Mouse (Mus musculus) liver, adult (tissue): ENCODE measurements around the gene Tinf2.

Experiments used
- GATA4 ChIP-seq: IDR thresholded peaks from 2 replicates; pipeline ENCODE4 v1.6.1; 2014; ENCODE audit warnings: mild to moderate bottlenecking, low read length; ENCODE audit not compliant: insufficient replicate concordance

Tinf2 gene

GRCm38 (mm10) chr14:55713729-55714122, 32.1 kb upstream of the Tinf2 start, which contains the start of gene Tgm1:
Gene Tgm1 (minus strand): TSS chr14:55713926.
- TF ChIP-seq GATA4 = no peak

- TF ChIP-seq GATA4 = no peak
Observed at GRCm38 (mm10) chr14:55713007-55713728, 31.5 kb upstream of the Tinf2 start.

GRCm38 (mm10) chr14:55711786-55712185, 30.2 kb upstream of the Tinf2 start:
- no peak for TF ChIP-seq GATA4

- TF ChIP-seq GATA4 = no peak
Observed at GRCm38 (mm10) chr14:55709509-55709908, 27.9 kb upstream of the Tinf2 start.

GRCm38 (mm10) chr14:55707397-55707796, 25.8 kb upstream of the Tinf2 start:
- TF ChIP-seq GATA4 = no peak

- TF ChIP-seq GATA4 = no peak
Observed at GRCm38 (mm10) chr14:55706051-55706600, 24.5 kb upstream of the Tinf2 start.

- TF ChIP-seq GATA4 = no peak
Observed at GRCm38 (mm10) chr14:55702761-55703160, 21.1 kb upstream of the Tinf2 start.

- TF ChIP-seq GATA4 = no peak
Observed at GRCm38 (mm10) chr14:55701131-55701530, 19.5 kb upstream of the Tinf2 start.

- TF ChIP-seq GATA4 = no peak
Observed at GRCm38 (mm10) chr14:55697226-55697625, 15.6 kb upstream of the Tinf2 start.

GRCm38 (mm10) chr14:55689433-55689832, 7.8 kb upstream of the Tinf2 start:
- TF ChIP-seq GATA4 = no peak

GRCm38 (mm10) chr14:55682118-55682493, 486 bp upstream of the Tinf2 start:
- TF ChIP-seq GATA4 = no peak

- TF ChIP-seq GATA4 = no peak
Observed at GRCm38 (mm10) chr14:55677615-55678014, 4.0 kb downstream of the Tinf2 start.

GRCm38 (mm10) chr14:55672741-55673060, 8.9 kb downstream of the Tinf2 start:
- TF ChIP-seq GATA4 = no peak

GRCm38 (mm10) chr14:55671833-55672740, 9.5 kb downstream of the Tinf2 start, which contains the start of the genes Gmpr2 and Nedd8:
Gene Gmpr2 (plus strand): TSS chr14:55671941.
Gene Nedd8 (minus strand): TSS chr14:55672124.
- TF ChIP-seq GATA4 = no peak

GRCm38 (mm10) chr14:55671486-55671832, 10.2 kb downstream of the Tinf2 start:
- no peak for TF ChIP-seq GATA4

- TF ChIP-seq GATA4 = no peak
Observed at GRCm38 (mm10) chr14:55660636-55661035, 21.0 kb downstream of the Tinf2 start.
